Mouse (Mus musculus) kidney, embryonic 15.5 days (tissue): ENCODE measurements around the gene Raver2. TPM values are rescaled to one million over a fixed set of nuclear protein-coding genes. Genes with fewer than 3 reads are reported as not detected.

Experiments
- ATAC-seq: fragments of 200-750 bp; cut with Nextera tagmentation; replicated peaks from 2 replicates; pipeline ENCODE4 v1.8.0; 2017; ENCODE audit warnings: moderate TSS enrichment; ENCODE audit not compliant: low FRiP score
- H3K27ac ChIP-seq: fragments of 300-500 bp; sonication (generic); 2 replicates; pipeline ENCODE4 v1.5.1; 2015; ENCODE audit warnings: mild to moderate bottlenecking, inconsistent platforms
- H3K27me3 ChIP-seq: fragments of 300-500 bp; sonication (generic); 2 replicates; pipeline ENCODE4 v1.6.1; 2015; ENCODE audit warnings: inconsistent platforms
- H3K36me3 ChIP-seq: fragments of 300-500 bp; sonication (generic); 2 replicates; pipeline ENCODE4 v1.6.1; 2015; ENCODE audit warnings: inconsistent platforms
- H3K4me1 ChIP-seq: fragments of 300-500 bp; sonication (generic); 2 replicates; pipeline ENCODE4 v1.6.1; 2015; ENCODE audit warnings: inconsistent platforms
- H3K4me2 ChIP-seq: fragments of 300-500 bp; sonication (generic); 2 replicates; pipeline ENCODE4 v1.6.1; 2015; ENCODE audit warnings: moderate library complexity, mild to moderate bottlenecking, inconsistent platforms
- H3K4me3 ChIP-seq: fragments of 300-500 bp; sonication (generic); replicated peaks from 2 replicates; pipeline ENCODE4 v1.5.1; 2015; ENCODE audit warnings: mild to moderate bottlenecking, inconsistent platforms
- H3K9ac ChIP-seq: fragments of 300-500 bp; sonication (generic); 2 replicates; pipeline ENCODE4 v1.6.1; 2015; ENCODE audit warnings: mild to moderate bottlenecking, inconsistent platforms
- H3K9me3 ChIP-seq: fragments of 300-500 bp; sonication (generic); replicated peaks from 2 replicates; pipeline ENCODE4 v1.6.1; 2016; ENCODE audit warnings: inconsistent platforms
- WGBS: fragments of 180-500 bp; shearing (Covaris S2); methylation state at CpG from one replicate; pipeline ENCODE4 v1.1.7; 2015; ENCODE audit warnings: mixed read lengths; 5-methylcytosine and 5-hydroxymethylcytosine counted together
- polyA plus RNA-seq: library from polyadenylated mRNA; unstranded; fragments of >200 nt; fragmentation: Nextera tagmentation; extraction: Ambion mirVana; gene quantifications from 2 replicates; pipeline ENCODE4 v1.2.1, GENCODE M21; 2015

Raver2 gene
- polyA plus RNA-seq: 12.0 and 12.1 TPM in 2 replicates

GRCm38 (mm10) chr4:101068786-101069153 is at the start of gene Raver2:
Gene Raver2 (plus strand): TSS chr4:101068983.
- peak within 1 kb of the TSS; percentile 11 for H3K27ac ChIP-seq
- peak within 1 kb of the TSS; percentile 81 for H3K4me3 ChIP-seq
- 2% methylated on average over 54 of the region's 54 CpGs for WGBS
- peaks cover 4% of the 10 kb centered on the region for H3K27me3 ChIP-seq
- no peaks in the 10 kb centered on the region for H3K36me3 ChIP-seq
- no peaks in the 10 kb centered on the region for H3K9me3 ChIP-seq
- peak; percentile 87 for ATAC-seq
- peak within 1 kb of the TSS; percentile 94 for H3K4me2 ChIP-seq
- peaks cover 6% of the 10 kb centered on the region; the same call in 1 of the 2 replicates for H3K4me1 ChIP-seq
- H3K9ac ChIP-seq: peak within 1 kb of the TSS; percentile 75

- Histone ChIP-seq H3K27me3 (no peaks in the 10 kb centered on the region), H3K4me2 (no peak within 1 kb of the TSS), H3K27ac (no peak within 1 kb of the TSS), H3K36me3 (no peaks in the 10 kb centered on the region), H3K9ac (no peak within 1 kb of the TSS), H3K4me1 (no peaks in the 10 kb centered on the region), H3K4me3 (no peak within 1 kb of the TSS), H3K9me3 (peaks cover 7% of the 10 kb centered on the region)
- 75% methylated on average over 4 of the region's 4 CpGs for WGBS
- no peak for ATAC-seq
These were observed 48.2 kb upstream of the Raver2 start, which contains the start of gene Gm10577 for GRCm38 (mm10) chr4:101020596-101020995. Gene Gm10577 (minus strand): TSS chr4:101020696.

GRCm38 (mm10) chr4:101026566-101026965 is 42.2 kb upstream of the Raver2 start:
- no peaks in the 10 kb centered on the region for H3K27me3 ChIP-seq
- H3K36me3 ChIP-seq: no peaks in the 10 kb centered on the region
- H3K27ac ChIP-seq: no peak overlapping the region
- H3K9ac ChIP-seq: no peak overlapping the region
- no peak for ATAC-seq
- H3K4me3 ChIP-seq: no peak overlapping the region
- H3K4me1 ChIP-seq: no peaks in the 10 kb centered on the region
- no peak overlapping the region for H3K4me2 ChIP-seq
- H3K9me3 ChIP-seq: peaks cover 7% of the 10 kb centered on the region
- WGBS: 71% methylated on average over 5 of the region's 5 CpGs

GRCm38 (mm10) chr4:101026995-101027394 is 41.8 kb upstream of the Raver2 start:
- H3K27ac ChIP-seq: no peak overlapping the region
- no peak overlapping the region for H3K4me2 ChIP-seq
- H3K4me3 ChIP-seq: no peak overlapping the region
- WGBS: 91% methylated on average over 2 of the region's 2 CpGs
- H3K4me1 ChIP-seq: no peaks in the 10 kb centered on the region
- no peak overlapping the region for H3K9ac ChIP-seq
- peaks cover 7% of the 10 kb centered on the region for H3K9me3 ChIP-seq
- no peaks in the 10 kb centered on the region for H3K27me3 ChIP-seq
- ATAC-seq: no peak
- no peaks in the 10 kb centered on the region for H3K36me3 ChIP-seq

GRCm38 (mm10) chr4:101027852-101028411 is 40.9 kb upstream of the Raver2 start:
- H3K36me3 ChIP-seq: no peaks in the 10 kb centered on the region
- no peaks in the 10 kb centered on the region for H3K27me3 ChIP-seq
- H3K4me3 ChIP-seq: no peak overlapping the region
- no peak overlapping the region for H3K27ac ChIP-seq
- no peak overlapping the region for H3K4me2 ChIP-seq
- 88% methylated on average over 9 of the region's 9 CpGs for WGBS
- ATAC-seq: no peak
- no peaks in the 10 kb centered on the region for H3K4me1 ChIP-seq
- H3K9me3 ChIP-seq: peaks cover 6% of the 10 kb centered on the region
- H3K9ac ChIP-seq: no peak overlapping the region

- no peak for ATAC-seq
- Histone ChIP-seq H3K36me3 (no peaks in the 10 kb centered on the region), H3K9me3 (no peaks in the 10 kb centered on the region), H3K27me3 (no peaks in the 10 kb centered on the region), H3K4me2 (no peak overlapping the region), H3K4me3 (no peak overlapping the region), H3K9ac (no peak overlapping the region), H3K4me1 (no peaks in the 10 kb centered on the region), H3K27ac (no peak overlapping the region)
- 68% methylated on average over 3 of the region's 3 CpGs for WGBS
These were observed 35.7 kb upstream of the Raver2 start for GRCm38 (mm10) chr4:101033047-101033446.

- Histone ChIP-seq H3K4me2 (no peak overlapping the region), H3K9me3 (no peaks in the 10 kb centered on the region), H3K4me3 (no peak overlapping the region), H3K27me3 (no peaks in the 10 kb centered on the region), H3K9ac (no peak overlapping the region), H3K4me1 (no peaks in the 10 kb centered on the region), H3K36me3 (no peaks in the 10 kb centered on the region), H3K27ac (no peak overlapping the region)
- ATAC-seq: no peak
- 81% methylated on average over 5 of the region's 5 CpGs for WGBS
These were observed 33.7 kb upstream of the Raver2 start for GRCm38 (mm10) chr4:101035131-101035530.

GRCm38 (mm10) chr4:101037156-101037555 is 31.6 kb upstream of the Raver2 start:
- Histone ChIP-seq H3K4me1 (no peaks in the 10 kb centered on the region), H3K4me2 (no peak overlapping the region), H3K4me3 (no peak overlapping the region), H3K27ac (no peak overlapping the region), H3K9ac (no peak overlapping the region), H3K9me3 (no peaks in the 10 kb centered on the region), H3K27me3 (no peaks in the 10 kb centered on the region), H3K36me3 (no peaks in the 10 kb centered on the region)
- no peak for ATAC-seq
- 38% methylated on average over 7 of the region's 7 CpGs for WGBS

- Histone ChIP-seq H3K9me3 (no peaks in the 10 kb centered on the region), H3K36me3 (no peaks in the 10 kb centered on the region), H3K4me2 (no peak overlapping the region), H3K27me3 (no peaks in the 10 kb centered on the region), H3K4me3 (no peak overlapping the region), H3K4me1 (no peaks in the 10 kb centered on the region), H3K9ac (no peak overlapping the region), H3K27ac (no peak overlapping the region)
- ATAC-seq: no peak
- WGBS: 75% methylated on average over 2 of the region's 2 CpGs
These were observed 25.1 kb upstream of the Raver2 start for GRCm38 (mm10) chr4:101043691-101044090.

- no peaks in the 10 kb centered on the region for H3K27me3 ChIP-seq
- H3K9ac ChIP-seq: no peak overlapping the region
- ATAC-seq: no peak
- no peak overlapping the region for H3K27ac ChIP-seq
- no peaks in the 10 kb centered on the region for H3K36me3 ChIP-seq
- no peaks in the 10 kb centered on the region for H3K4me1 ChIP-seq
- no peak overlapping the region for H3K4me3 ChIP-seq
- no peak overlapping the region for H3K4me2 ChIP-seq
- no peaks in the 10 kb centered on the region for H3K9me3 ChIP-seq
These were observed 24.6 kb upstream of the Raver2 start for GRCm38 (mm10) chr4:101044149-101044548.

- H3K36me3 ChIP-seq: no peaks in the 10 kb centered on the region
- H3K27ac ChIP-seq: no peak overlapping the region
- H3K4me1 ChIP-seq: no peaks in the 10 kb centered on the region
- H3K4me3 ChIP-seq: no peak overlapping the region
- no peak overlapping the region for H3K4me2 ChIP-seq
- no peak for ATAC-seq
- no peaks in the 10 kb centered on the region for H3K9me3 ChIP-seq
- H3K27me3 ChIP-seq: no peaks in the 10 kb centered on the region
- 64% methylated on average over 4 of the region's 4 CpGs for WGBS
- H3K9ac ChIP-seq: no peak overlapping the region
These were observed 22.2 kb upstream of the Raver2 start for GRCm38 (mm10) chr4:101046576-101046975.

- 76% methylated on average over 2 of the region's 2 CpGs for WGBS
These were observed 6.6 kb upstream of the Raver2 start for GRCm38 (mm10) chr4:101062146-101062545.

GRCm38 (mm10) chr4:101066401-101066800 is 2.4 kb upstream of the Raver2 start:
- Histone ChIP-seq H3K9me3 (0 out of 2 replicates have a peak, but pooled peaks cover under 1% of the 10 kb centered on the region), H3K4me2 (no peak overlapping the region), H3K27ac (no peak overlapping the region), H3K27me3 (peaks cover 4% of the 10 kb centered on the region), H3K9ac (no peak overlapping the region), H3K4me1 (peaks cover 6% of the 10 kb centered on the region; the same call in 1 of the 2 replicates), H3K36me3 (no peaks in the 10 kb centered on the region), H3K4me3 (no peak overlapping the region)
- ATAC-seq: no peak
- WGBS: 51% methylated on average over 5 of the region's 5 CpGs

More at GRCm38 (mm10) chr4:101062146-101062545, 6.6 kb upstream of the Raver2 start:
- ATAC-seq: no peak
- Histone ChIP-seq H3K27ac (no peak overlapping the region), H3K4me2 (no peak overlapping the region), H3K9ac (no peak overlapping the region), H3K36me3 (no peaks in the 10 kb centered on the region), H3K27me3 (no peaks in the 10 kb centered on the region), H3K9me3 (0 out of 2 replicates have a peak, but pooled peaks cover 3% of the 10 kb centered on the region), H3K4me1 (no peaks in the 10 kb centered on the region), H3K4me3 (no peak overlapping the region)
